Mouse (Mus musculus): ENCODE data around the gene Csnk1d.
A peak's percentile ranks its signal among the peaks of the same experiment; 100 is the strongest.

Gene Csnk1d

DNA sequence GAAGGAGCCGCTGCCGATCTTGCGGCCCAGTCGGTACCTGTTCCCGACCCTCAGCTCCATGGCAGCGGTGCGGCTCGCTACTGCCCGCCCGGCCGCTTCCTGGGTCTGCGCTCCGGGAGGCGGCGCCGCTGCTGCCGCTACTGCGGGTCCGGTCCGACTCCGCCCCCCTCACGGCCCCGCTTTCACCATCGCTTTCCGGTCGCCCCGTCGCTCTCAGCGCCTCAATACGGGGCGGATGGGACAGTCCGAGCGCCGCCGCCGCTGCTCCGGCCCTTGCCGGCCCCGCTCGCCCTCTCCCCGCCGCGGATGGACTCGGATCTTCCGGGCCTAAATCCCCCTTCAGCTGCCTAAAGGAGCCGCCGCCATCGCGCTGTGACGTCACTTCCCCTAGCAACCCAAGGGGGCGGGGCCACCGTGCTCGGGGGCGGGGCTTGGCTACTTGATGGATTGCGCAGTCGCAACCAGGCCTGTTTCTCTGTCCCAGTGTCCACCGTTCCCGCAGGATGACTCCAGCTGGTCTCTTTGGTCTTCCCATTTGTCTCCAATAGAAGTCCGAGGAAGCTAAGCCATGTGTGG, at the start of gene Csnk1d:
TSS of gene Csnk1d (minus strand) at position 380 of the 576 bp plus-strand sequence.
- DNase-seq: peak; percentile 99

DNA sequence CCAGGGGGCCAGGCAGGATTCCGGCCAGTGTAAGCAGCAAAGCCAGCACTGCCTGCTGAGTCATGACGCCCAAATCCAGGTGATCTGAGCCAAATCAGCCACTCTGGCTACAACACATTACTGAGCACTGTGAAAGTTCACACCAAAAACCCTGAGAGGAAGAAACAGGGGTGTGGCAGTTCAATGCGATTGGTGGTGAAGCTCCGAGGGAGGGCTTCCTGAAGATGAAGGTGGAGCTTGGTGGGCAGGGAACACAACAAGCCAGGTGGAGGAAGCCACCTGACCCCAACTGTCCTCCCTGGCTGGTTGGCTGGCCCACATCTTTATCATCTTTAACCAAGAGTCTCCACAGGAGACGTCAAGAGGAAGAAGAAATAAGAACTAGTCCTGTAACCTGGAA, 48.2 kb upstream of the Csnk1d start, which contains the start of gene Cd7:
TSS of gene Cd7 (minus strand) at position 117 of the 400 bp plus-strand sequence.
- no peak for DNase-seq

GRCm38 (mm10) chr11:121038366-121039240, 47.5 kb upstream of the Csnk1d start:
- no peak for DNase-seq

- no peak for DNase-seq
Measured at GRCm38 (mm10) chr11:121033118-121033517, 42.0 kb upstream of the Csnk1d start.

- DNase-seq: no peak
Measured at GRCm38 (mm10) chr11:121027259-121027658, 36.1 kb upstream of the Csnk1d start.

GRCm38 (mm10) chr11:121024163-121024562, 33.0 kb upstream of the Csnk1d start:
- no peak for DNase-seq

- no peak for DNase-seq
Measured at GRCm38 (mm10) chr11:121019501-121019900, 28.4 kb upstream of the Csnk1d start.

DNA sequence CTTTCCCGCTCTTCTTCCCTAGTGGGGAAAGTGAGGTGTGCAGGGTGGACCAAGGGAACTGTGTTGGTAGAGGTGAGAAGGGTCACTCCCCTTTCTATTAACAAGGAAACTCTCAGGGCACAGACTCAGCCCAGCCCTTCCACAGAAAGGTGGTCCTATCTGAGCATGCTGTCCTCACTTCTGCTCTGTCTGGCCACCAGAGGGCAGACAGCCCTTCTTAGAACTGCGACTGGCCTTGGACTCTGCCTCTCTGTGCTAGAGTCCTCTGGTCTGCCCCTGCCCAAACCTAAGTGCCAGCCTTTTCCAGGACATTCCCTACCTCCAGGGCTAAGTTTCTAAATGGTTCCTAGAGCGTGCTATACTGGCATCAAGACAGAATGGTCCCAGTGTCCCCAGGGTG, 26.6 kb upstream of the Csnk1d start:
- DNase-seq: peak; percentile 63

DNA sequence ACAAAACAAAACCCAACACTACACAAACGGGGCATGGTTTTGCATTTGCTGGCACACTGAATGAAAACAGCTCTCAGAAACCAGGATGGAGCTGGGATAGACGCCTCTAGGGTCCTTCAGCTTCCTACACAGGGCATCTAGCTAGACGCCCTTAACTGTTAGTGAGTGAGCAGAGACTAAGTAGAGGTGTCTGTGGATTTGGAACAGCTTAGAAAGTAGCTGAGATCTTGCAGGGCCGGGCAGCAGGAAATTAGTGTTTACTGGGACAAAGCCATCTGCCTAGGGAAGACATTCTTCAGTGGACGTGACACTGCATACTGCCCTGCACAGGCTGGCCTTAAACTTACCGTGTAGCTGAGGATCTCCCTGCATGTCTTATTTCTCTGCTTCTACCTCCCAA, 24.3 kb upstream of the Csnk1d start:
- DNase-seq: no peak

DNA sequence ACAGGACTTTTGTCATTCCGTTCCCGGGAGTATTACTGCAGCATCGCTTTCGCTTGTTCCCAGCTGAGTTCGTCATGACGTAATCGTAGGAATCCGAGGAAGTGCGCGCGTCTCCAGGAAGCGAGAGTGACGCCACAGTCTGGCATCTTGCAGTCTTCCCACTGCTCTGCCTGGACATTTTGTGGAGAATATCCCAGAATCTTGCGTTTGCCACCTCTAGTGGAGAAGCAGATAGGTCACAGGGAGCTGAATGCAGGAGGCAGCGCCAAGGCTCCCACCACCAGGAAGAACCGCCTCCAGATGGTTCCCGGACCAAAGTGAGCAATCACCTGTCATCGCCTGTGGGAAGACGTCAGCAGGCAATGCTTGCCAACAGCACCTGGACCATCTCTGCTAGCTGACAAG, 23.8 kb upstream of the Csnk1d start:
- no peak for DNase-seq

DNA sequence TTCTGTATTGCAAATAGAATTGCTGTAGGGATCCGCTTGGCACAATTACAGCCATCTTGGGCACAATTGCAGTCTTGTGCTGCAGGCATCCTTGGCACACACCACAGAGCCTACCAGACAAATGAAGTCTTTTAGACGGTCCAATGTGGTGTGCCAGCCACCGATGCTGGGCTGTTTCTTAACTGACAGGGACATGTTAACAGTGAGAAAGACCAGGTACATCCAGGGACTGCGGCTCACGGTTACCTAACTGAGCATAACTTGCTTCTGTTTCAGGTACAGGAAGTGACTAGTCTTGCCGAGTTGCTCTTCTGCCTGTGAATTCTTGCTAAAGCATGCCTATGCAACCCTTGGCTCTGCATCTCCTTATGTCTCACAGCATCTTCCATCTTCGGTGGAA, 22.5 kb upstream of the Csnk1d start:
- no peak for DNase-seq

- no peak for DNase-seq
Measured at GRCm38 (mm10) chr11:121010044-121010755, 19.1 kb upstream of the Csnk1d start.

DNA sequence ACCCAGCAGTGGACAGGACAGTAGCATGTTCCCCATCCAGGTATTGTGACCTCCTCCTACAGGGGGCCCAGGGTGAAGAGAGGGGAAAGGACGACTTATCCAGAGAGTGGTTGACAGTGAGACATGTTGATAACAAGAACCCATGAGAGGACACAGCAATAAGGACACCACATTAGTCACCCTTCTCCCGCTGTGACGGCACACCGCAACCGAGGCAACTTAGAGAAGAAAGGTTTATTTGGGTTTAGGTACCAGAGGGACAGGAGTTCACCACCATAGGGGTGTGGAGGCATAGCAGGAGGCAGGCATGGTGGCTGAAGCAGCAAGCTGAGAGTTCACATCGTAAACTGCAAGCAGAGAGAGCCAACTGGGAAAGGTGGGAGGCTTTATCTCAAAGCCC, 15.1 kb upstream of the Csnk1d start:
- no peak for DNase-seq

GRCm38 (mm10) chr11:121004281-121004680, 13.2 kb upstream of the Csnk1d start:
- DNase-seq: no peak

- no peak for DNase-seq
Measured at GRCm38 (mm10) chr11:121001966-121002365, 10.8 kb upstream of the Csnk1d start.

- no peak for DNase-seq
Measured at GRCm38 (mm10) chr11:120994741-120995140, 3.6 kb upstream of the Csnk1d start.

DNA sequence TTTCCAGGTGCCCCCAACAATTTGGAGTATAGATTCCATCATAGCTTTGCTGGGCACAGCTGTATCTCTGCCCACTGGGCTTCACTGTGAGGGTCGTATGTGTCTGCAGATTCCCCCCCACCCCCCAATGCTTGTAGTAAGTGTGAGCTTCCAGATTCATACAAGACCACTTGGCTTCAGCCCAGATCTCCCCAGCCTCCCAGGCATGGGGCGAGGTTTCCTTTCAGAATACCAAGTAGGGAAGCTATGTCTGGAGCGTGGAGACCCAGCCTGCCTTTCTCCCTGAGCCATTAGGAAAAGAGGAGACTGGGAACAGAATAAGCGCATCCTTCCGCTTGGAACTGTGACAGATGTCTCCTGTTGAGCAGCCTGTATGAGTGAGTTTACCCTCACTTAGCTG, 2.5 kb upstream of the Csnk1d start:
- no peak for DNase-seq

DNA sequence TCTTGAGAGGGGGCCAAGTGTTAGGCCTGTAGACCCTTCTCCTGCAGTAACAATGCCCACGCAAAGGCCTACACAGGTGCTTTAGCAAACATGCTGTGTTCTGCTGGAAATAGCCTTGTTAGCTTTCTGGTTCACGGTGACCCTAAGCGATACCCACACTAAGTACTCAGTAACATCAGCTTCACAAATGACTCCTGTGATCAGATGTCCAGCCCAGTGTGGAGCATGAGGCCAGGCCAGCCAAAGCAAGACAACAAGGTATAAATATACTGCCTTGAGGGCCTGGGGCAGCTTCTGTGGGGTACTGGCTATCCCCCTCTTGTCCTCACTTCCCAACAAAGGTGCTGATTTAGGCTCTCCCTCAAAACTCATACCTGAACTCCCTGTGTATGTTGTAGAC, 1.9 kb upstream of the Csnk1d start:
- no peak for DNase-seq

DNA sequence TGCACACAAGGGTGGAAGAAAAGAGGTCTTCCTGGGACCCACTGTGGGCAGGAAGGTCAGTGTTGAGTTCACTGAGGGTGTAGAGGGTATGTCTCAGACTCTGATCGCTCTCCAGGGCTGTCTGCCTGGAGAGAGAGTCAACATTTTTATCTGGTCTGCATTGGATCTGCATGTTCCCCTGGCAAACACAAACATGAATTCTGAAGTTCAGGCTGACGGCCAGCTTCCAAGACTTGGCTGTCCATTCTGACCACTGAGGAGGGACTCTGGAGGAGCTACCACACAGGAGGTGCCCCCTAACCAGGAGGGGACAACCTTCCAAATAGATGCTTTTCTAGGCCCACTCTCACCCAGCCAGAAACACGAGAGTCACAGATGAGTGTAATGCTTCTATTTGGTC, 661 bp upstream of the Csnk1d start:
- no peak for DNase-seq

GRCm38 (mm10) chr11:120990126-120990781, 876 bp downstream of the Csnk1d start:
- peak; percentile 83 for DNase-seq

DNA sequence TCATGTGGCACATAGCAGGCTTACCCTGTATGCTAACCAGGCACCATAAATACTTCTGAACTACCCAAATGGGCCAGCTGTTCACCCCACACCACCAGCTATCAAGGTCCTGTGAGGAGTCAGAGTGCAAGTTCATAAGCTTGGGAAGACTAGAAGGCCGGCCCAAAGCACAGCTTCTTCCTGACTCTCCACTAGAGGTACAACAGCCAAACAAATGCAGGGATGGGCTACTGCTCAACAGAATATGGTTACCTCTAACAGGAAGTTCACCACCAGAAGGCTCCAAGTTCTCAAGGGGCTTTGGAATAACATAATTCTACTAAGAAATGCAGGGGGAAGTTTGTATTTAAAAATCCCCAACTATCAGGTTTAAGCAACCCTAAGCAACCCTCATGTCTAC, 1.6 kb downstream of the Csnk1d start:
- DNase-seq: no peak

- no peak for DNase-seq
Measured at GRCm38 (mm10) chr11:120988410-120988809, 2.7 kb downstream of the Csnk1d start.

DNA sequence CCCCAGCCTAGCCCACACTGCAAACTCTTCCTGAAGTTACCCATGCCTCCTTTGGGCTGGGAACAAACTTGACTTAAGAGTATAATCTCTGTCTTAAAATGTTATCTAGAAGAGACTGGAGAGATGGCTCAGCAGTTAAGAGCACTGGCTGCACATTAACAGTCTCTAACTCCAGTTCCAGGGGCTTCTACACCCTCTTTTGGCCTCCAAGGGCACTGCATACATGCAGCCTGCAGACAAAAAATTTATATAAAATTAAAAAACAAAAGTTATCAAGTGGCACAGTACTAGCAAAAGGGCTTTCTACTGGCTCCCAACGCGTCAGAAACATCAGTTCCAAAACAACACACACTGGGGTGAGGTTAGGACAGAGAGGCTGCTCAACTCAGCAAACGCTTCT, 3.5 kb downstream of the Csnk1d start:
- no peak for DNase-seq

All from liver (tissue).